Mouse (Mus musculus) intestine, embryonic 16.5 days (tissue): Measurements from ENCODE around the gene Nub1. TPM values are rescaled to one million over a fixed set of nuclear protein-coding genes. Genes with fewer than 3 reads are reported as not detected.

Experiments
- ATAC-seq: fragments of 200-750 bp; cut with Nextera tagmentation; 2 replicates; pipeline ENCODE4 v1.8.0; 2017; ENCODE audit warnings: moderate TSS enrichment, moderate library complexity
- H3K27ac ChIP-seq: fragments of 300-500 bp; sonication (generic); 2 replicates; pipeline ENCODE4 v1.5.1; 2014; ENCODE audit warnings: mild to moderate bottlenecking, low read length
- H3K27me3 ChIP-seq: fragments of 300-500 bp; sonication (generic); replicated peaks from 2 replicates; pipeline ENCODE4 v1.6.1; 2014; ENCODE audit warnings: low read length, control low read depth, mixed read lengths; ENCODE audit not compliant: control insufficient read depth, insufficient read depth
- H3K36me3 ChIP-seq: fragments of 300-500 bp; sonication (generic); 2 replicates; pipeline ENCODE4 v1.6.1; 2014; ENCODE audit warnings: low read length, control low read depth; ENCODE audit not compliant: control insufficient read depth, insufficient read depth
- H3K4me1 ChIP-seq: fragments of 300-500 bp; sonication (generic); 2 replicates; pipeline ENCODE4 v1.6.1; 2014; ENCODE audit warnings: low read length, control low read depth, mixed read lengths; ENCODE audit not compliant: control insufficient read depth, insufficient read depth
- H3K4me2 ChIP-seq: fragments of 300-500 bp; sonication (generic); 2 replicates; pipeline ENCODE4 v1.6.1; 2014; ENCODE audit warnings: low read depth, low read length, control low read depth
- H3K4me3 ChIP-seq: fragments of 300-500 bp; sonication (generic); 2 replicates; pipeline ENCODE4 v1.5.1; 2014; ENCODE audit warnings: mild to moderate bottlenecking, low read length
- H3K9ac ChIP-seq: fragments of 300-500 bp; sonication (generic); 2 replicates; pipeline ENCODE4 v1.6.1; 2014; ENCODE audit warnings: low read depth, low read length
- H3K9me3 ChIP-seq: fragments of 300-500 bp; sonication (generic); 2 replicates; pipeline ENCODE4 v1.6.1; 2016; ENCODE audit warnings: low read length, control low read depth; ENCODE audit not compliant: control insufficient read depth
- WGBS: fragments of 180-500 bp; shearing (Covaris S2); extraction: QIAGEN DNeasy Blood & Tissue Kit; methylation state at CpG from one replicate; pipeline ENCODE4 v1.1.7; 2014; 5-methylcytosine and 5-hydroxymethylcytosine counted together
- polyA plus RNA-seq: library from polyadenylated mRNA; unstranded; fragments of >200 nt; fragmentation: Nextera tagmentation; extraction: Ambion mirVana; gene quantifications from 2 replicates; pipeline ENCODE4 v1.2.1, GENCODE M21; 2015

The Nub1 gene
- polyA plus RNA-seq, 1 experiment from 2014 or later, result 28.1 TPM

GRCm38 (mm10) chr5:24652780-24653179 lies 32.6 kb upstream of the Nub1 start:
- 84% methylated on average over 5 of the region's 5 CpGs for WGBS
- ATAC-seq, result peak; percentile 54

DNA sequence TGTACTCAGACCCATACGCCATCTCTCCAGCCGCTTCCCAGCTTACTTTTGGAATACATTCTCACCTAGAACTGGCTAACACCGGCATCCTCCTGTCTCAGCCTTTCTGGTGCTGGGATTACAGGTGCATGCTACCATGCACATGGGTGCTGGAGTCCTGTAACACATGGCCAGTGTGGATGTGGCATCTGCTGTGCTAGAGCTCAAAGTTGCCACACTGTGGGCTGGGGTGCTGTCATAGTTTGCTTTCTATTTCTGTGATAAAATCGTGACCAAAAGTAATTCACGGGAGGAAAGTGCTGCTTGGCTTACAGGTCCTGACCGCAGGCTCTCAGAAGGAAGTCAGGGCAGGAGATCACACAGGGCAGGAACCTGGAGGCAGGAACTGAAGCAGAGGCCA lies 30.8 kb upstream of the Nub1 start:
- peaks cover 4% of the 10 kb centered on the region for H3K4me1 ChIP-seq
- no peak overlapping the region for H3K4me3 ChIP-seq
- no peaks in the 10 kb centered on the region for H3K9me3 ChIP-seq
- H3K36me3 ChIP-seq, result no peaks in the 10 kb centered on the region
- no peak overlapping the region for H3K27ac ChIP-seq
- no peak for ATAC-seq
- no peaks in the 10 kb centered on the region for H3K27me3 ChIP-seq
- no peak overlapping the region for H3K4me2 ChIP-seq
- H3K9ac ChIP-seq, result no peak overlapping the region
- WGBS, result 80% methylated on average over 6 of the region's 6 CpGs

More at GRCm38 (mm10) chr5:24652780-24653179, 32.6 kb upstream of the Nub1 start:
- Histone ChIP-seq H3K27ac (no peak overlapping the region), H3K9me3 (no peaks in the 10 kb centered on the region), H3K4me1 (peaks cover 4% of the 10 kb centered on the region), H3K36me3 (no peaks in the 10 kb centered on the region), H3K9ac (no peak overlapping the region), H3K27me3 (no peaks in the 10 kb centered on the region), H3K4me3 (no peak overlapping the region), H3K4me2 (no peak overlapping the region)

DNA sequence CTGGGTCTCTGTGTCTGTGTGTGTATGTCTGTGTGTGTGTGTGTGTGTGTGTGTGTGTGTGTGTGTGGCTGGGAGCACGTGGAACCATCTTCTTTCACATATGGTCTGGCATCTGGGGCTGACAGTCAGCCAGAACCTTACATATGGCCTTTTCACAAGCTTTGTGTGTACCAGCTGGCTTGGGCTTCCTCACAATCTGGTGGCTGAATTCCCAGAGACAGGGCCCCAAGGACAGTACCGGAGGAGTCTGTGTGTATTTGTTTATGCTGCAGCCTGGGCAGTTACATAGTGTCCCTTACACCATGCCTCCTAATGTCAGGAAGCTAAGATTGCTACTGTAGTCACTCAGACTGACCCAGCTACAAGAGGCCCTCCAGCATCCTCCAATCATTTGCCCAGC lies 28.2 kb upstream of the Nub1 start:
- Histone ChIP-seq H3K27me3 (no peaks in the 10 kb centered on the region), H3K4me2 (no peak overlapping the region), H3K27ac (no peak overlapping the region), H3K9ac (no peak overlapping the region), H3K9me3 (no peaks in the 10 kb centered on the region), H3K4me3 (no peak overlapping the region), H3K4me1 (peaks cover 4% of the 10 kb centered on the region), H3K36me3 (no peaks in the 10 kb centered on the region)
- no peak for ATAC-seq
- 37% methylated on average over 2 of the region's 2 CpGs for WGBS

DNA sequence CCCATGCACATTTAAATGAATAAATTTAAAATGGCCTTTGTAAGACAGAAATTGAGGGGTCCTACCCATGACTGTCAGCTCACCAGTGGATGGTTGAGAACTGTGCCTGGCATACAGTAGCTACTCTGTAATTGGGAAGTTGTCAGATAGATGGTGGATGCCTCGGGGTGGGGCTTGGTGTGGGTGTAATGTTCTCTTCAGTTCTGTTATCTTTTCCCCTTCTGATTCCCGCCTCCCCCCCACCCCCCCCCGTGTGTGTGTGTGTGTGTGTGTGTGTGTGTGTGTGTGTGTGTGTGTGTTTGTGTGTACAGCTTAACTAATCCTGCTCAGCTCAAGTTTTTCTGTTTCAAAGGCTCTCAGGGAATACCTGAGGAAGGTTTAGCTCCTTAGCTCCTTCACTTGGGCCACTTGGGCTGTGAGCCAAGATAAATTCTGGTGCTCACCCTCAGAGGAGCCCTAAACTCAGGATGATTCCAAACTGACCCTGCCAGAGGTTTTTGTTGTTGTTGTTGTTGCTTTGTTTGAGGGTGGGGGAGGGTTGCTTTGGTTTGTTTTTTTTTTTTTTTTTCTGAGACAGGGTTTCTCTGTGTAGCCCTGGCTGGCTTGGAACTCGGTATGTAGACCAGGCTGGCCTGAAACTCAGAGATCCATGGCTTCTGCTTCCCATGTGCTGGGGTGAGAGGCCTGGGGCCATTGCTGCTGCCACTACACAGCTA lies 25.5 kb upstream of the Nub1 start:
- 84% methylated on average over 2 of the region's 4 CpGs for WGBS
- no peak overlapping the region for H3K4me3 ChIP-seq
- H3K4me1 ChIP-seq, result no peaks in the 10 kb centered on the region
- H3K36me3 ChIP-seq, result no peaks in the 10 kb centered on the region
- ATAC-seq, result no peak
- no peak overlapping the region for H3K9ac ChIP-seq
- H3K27me3 ChIP-seq, result no peaks in the 10 kb centered on the region
- H3K9me3 ChIP-seq, result no peaks in the 10 kb centered on the region
- H3K4me2 ChIP-seq, result no peak overlapping the region
- H3K27ac ChIP-seq, result no peak overlapping the region

DNA sequence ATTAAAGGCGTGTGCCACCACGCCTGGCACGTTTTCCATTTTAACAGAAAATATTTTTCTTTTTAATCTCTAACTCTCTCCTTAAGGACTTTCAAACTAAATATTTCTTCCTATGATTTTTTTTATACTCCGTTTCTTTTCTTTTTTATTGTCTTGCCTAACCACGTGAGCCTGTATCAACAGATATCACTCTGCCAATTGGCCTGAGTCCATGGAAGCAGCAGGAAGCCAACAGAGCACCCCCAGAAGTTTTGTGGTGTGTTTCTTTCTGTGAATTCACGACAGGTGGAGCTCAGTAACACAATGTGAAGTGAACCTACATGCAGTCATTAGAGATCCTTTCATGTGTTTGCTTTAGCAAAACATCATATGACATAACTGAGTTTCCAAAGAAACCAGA lies 23.9 kb upstream of the Nub1 start:
- no peaks in the 10 kb centered on the region for H3K9me3 ChIP-seq
- H3K27ac ChIP-seq, result no peak overlapping the region
- H3K9ac ChIP-seq, result no peak overlapping the region
- H3K4me2 ChIP-seq, result no peak overlapping the region
- no peaks in the 10 kb centered on the region for H3K4me1 ChIP-seq
- 78% methylated on average over 6 of the region's 6 CpGs for WGBS
- no peaks in the 10 kb centered on the region for H3K27me3 ChIP-seq
- no peaks in the 10 kb centered on the region for H3K36me3 ChIP-seq
- no peak for ATAC-seq
- H3K4me3 ChIP-seq, result no peak overlapping the region

GRCm38 (mm10) chr5:24674238-24674637 lies 11.1 kb upstream of the Nub1 start:
- Histone ChIP-seq H3K4me3 (no peak overlapping the region), H3K9ac (no peak overlapping the region), H3K27ac (no peak overlapping the region), H3K36me3 (no peaks in the 10 kb centered on the region), H3K4me1 (no peaks in the 10 kb centered on the region), H3K27me3 (no peaks in the 10 kb centered on the region), H3K9me3 (no peaks in the 10 kb centered on the region), H3K4me2 (no peak overlapping the region)
- peak; percentile 68 for ATAC-seq
- 26% methylated on average over 4 of the region's 4 CpGs for WGBS

DNA sequence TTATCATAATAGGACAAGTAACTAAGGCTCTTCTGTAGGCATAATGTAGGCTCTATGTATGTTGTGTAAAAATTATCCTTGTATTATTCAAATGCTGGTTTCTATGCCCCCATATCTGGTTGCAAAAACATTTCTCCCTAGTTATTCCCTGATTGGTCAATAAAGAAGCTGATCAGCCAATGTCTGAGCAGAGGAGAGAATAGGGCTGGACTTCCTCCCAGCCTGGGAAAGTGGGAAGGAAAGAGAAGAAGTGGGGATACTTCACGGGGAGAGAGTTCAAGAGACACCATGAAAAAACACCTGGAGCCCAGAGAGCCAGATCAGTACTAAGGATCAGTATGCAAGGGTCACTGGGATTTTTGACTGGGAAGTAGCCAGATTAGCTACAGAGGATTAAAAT lies 3.9 kb upstream of the Nub1 start:
- 62% methylated on average over 1 of the region's 1 CpGs for WGBS
- no peak for ATAC-seq

DNA sequence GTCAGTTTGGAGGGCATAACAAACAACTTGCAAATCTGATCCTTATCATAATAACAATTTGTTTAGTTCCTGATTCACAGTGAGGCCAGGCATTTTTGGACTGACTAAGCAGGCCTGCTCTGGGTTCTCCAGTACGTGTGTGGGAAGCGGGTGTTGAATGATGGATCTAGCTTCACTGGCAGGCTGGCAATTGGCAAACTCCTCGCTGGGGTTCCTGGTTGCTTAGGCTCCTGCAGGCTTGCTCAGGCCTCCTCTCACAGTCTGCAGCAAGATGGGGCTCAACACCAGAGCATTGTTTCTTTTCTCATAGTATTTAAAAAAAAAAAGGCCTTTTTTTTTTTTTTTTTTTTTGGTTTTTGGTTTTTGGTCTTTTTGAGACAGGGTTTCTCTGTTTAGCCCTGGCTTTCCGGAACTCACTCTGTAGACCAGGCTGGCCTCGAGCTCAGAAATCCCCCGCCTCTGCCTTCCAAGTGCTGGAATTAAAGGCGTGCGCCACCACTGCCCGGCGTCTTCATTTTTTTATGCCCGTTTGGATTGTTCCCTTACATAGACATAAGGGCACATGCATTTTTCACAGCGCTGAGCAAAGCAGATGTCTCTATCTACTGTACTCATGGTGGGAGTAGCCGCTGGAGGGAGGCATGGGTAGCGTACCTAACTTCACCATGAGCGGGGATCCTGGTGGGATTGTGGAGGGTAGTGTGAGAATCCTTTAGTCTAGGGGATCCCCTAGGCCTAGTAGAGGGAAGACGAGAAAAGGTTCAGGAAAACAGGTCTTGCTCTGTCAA lies 560 bp upstream of the Nub1 start:
- H3K4me1 ChIP-seq, result peaks cover 12% of the 10 kb centered on the region
- no peaks in the 10 kb centered on the region for H3K9me3 ChIP-seq
- peaks cover 1% of the 10 kb centered on the region; the same call in 1 of the 2 replicates for H3K36me3 ChIP-seq
- H3K4me2 ChIP-seq, result peak overlapping the region; percentile 78
- peak; percentile 39 for ATAC-seq
- no peaks in the 10 kb centered on the region for H3K27me3 ChIP-seq
- 24% methylated on average over 16 of the region's 16 CpGs for WGBS
- H3K4me3 ChIP-seq, result peak overlapping the region; percentile 50
- peak overlapping the region; percentile 99 for H3K27ac ChIP-seq
- H3K9ac ChIP-seq, result peak overlapping the region; percentile 77

More for the DNA sequence above, 3.9 kb upstream of the Nub1 start:
- Histone ChIP-seq H3K9me3 (no peaks in the 10 kb centered on the region), H3K9ac (no peak overlapping the region), H3K27ac (no peak overlapping the region), H3K4me3 (no peak overlapping the region), H3K4me2 (no peak overlapping the region), H3K27me3 (no peaks in the 10 kb centered on the region), H3K36me3 (no peaks in the 10 kb centered on the region), H3K4me1 (peaks cover 6% of the 10 kb centered on the region)

DNA sequence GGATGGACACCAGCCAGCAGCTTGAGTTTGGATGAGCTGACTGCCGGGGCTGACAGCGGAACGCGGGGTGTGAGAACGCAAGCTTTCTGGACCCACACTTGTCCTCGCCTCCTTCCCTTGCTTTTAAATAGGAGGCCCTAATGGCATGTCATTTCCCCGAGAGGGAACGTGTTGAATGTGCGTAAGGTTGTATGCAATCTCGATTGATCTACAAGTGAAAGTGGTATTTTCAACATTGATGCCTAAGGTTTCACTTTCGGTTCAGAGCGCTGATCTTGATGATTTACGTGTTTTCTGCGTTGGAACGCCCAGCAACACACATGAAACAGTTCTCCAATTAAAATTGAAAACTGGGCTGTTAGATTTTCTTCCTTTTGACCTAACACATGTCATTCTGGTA lies 844 bp downstream of the Nub1 start:
- Histone ChIP-seq H3K27ac (peak overlapping the region; percentile 91), H3K9me3 (no peaks in the 10 kb centered on the region), H3K4me1 (peaks cover 12% of the 10 kb centered on the region), H3K4me2 (peak overlapping the region; percentile 56), H3K36me3 (peaks cover 6% of the 10 kb centered on the region; the same call in 1 of the 2 replicates), H3K9ac (peak overlapping the region; percentile 77), H3K27me3 (no peaks in the 10 kb centered on the region), H3K4me3 (peak overlapping the region; percentile 98)
- WGBS, result 0% methylated on average over 15 of the region's 15 CpGs
- peak; percentile 13; the same call in 1 of the 2 replicates for ATAC-seq
